Mouse (Mus musculus): ENCODE results near the gene Zfp536.

Gene Zfp536

GRCm38 (mm10) chr7:37773312-37773702, at the start of gene Zfp536:
Gene Zfp536, minus strand, starts transcription at chr7:37773641.
- DNase-seq (ENCODE audit: low spot score in 2 of 2): no peak

GRCm38 (mm10) chr7:37820670-37821301, 47.3 kb upstream of the Zfp536 start:
- no peak for DNase-seq (ENCODE audit: low spot score in 2 of 2)

GRCm38 (mm10) chr7:37818631-37819340, 45.3 kb upstream of the Zfp536 start:
- DNase-seq (ENCODE audit: low spot score in 2 of 2): no peak

- no peak for DNase-seq (ENCODE audit: low spot score in 2 of 2)
These were observed 43.5 kb upstream of the Zfp536 start for GRCm38 (mm10) chr7:37816901-37817300.

GRCm38 (mm10) chr7:37814844-37815406, 41.5 kb upstream of the Zfp536 start:
- DNase-seq (ENCODE audit: low spot score in 2 of 2): no peak

- DNase-seq (ENCODE audit: low spot score in 2 of 2): no peak
These were observed 40.2 kb upstream of the Zfp536 start for GRCm38 (mm10) chr7:37813676-37814075.

GRCm38 (mm10) chr7:37809908-37810307, 36.5 kb upstream of the Zfp536 start:
- peak in 1 of 2 experiments; percentile 9 for DNase-seq (ENCODE audit: low spot score in 2 of 2)

GRCm38 (mm10) chr7:37809001-37809400, 35.6 kb upstream of the Zfp536 start:
- DNase-seq (ENCODE audit: low spot score in 2 of 2): no peak

GRCm38 (mm10) chr7:37801160-37801559, 27.7 kb upstream of the Zfp536 start:
- DNase-seq (ENCODE audit: low spot score in 2 of 2): no peak

- no peak for DNase-seq (ENCODE audit: low spot score in 2 of 2)
These were observed 15.3 kb upstream of the Zfp536 start for GRCm38 (mm10) chr7:37788721-37789120.

- no peak for DNase-seq (ENCODE audit: low spot score in 2 of 2)
These were observed 2.1 kb upstream of the Zfp536 start for GRCm38 (mm10) chr7:37775502-37775901.

- DNase-seq (ENCODE audit: low spot score in 2 of 2): no peak
These were observed 1.1 kb upstream of the Zfp536 start for GRCm38 (mm10) chr7:37774463-37774970.

GRCm38 (mm10) chr7:37773906-37774305, 465 bp upstream of the Zfp536 start:
- no peak for DNase-seq (ENCODE audit: low spot score in 2 of 2)

- no peak for DNase-seq (ENCODE audit: low spot score in 2 of 2)
These were observed 797 bp downstream of the Zfp536 start for GRCm38 (mm10) chr7:37772376-37773311.

GRCm38 (mm10) chr7:37771491-37772375, 1.7 kb downstream of the Zfp536 start:
- DNase-seq (ENCODE audit: low spot score in 2 of 2): no peak

GRCm38 (mm10) chr7:37770400-37771050, 2.9 kb downstream of the Zfp536 start:
- peak; percentile 52 to 53 for DNase-seq (ENCODE audit: low spot score in 2 of 2)

- no peak for DNase-seq (ENCODE audit: low spot score in 2 of 2)
These were observed 3.7 kb downstream of the Zfp536 start for GRCm38 (mm10) chr7:37769526-37770399.

- DNase-seq (ENCODE audit: low spot score in 2 of 2): no peak
These were observed 4.4 kb downstream of the Zfp536 start for GRCm38 (mm10) chr7:37769004-37769403.

- no peak for DNase-seq (ENCODE audit: low spot score in 2 of 2)
These were observed 5.0 kb downstream of the Zfp536 start for GRCm38 (mm10) chr7:37768310-37768940.

Data from right cerebral cortex, postnatal 36 days (tissue).